ENCODE assay signal across 8 mouse cellular contexts in genomic region chr9:48984320-48984844, GRCm38 (mm10). TPM values are rescaled to one million over a fixed set of nuclear protein-coding genes. Genes with fewer than 3 reads are reported as not detected.
DNase-seq lines count a peak whose midpoint lies in the region; ATAC-seq and TF ChIP-seq lines count a peak whose summit lies in the region.

No protein-coding gene starts in this region.

- no peak for TF ChIP-seq POLR2A in kidney, adult 2 months (IDR thresholded peaks at IDR 0.05; ENCODE audit: low read depth, low read length)
- TF ChIP-seq POLR2A in MEL (IDR thresholded peaks at IDR 0.05; ENCODE audit: control insufficient read depth in 1 of 2, insufficient read depth in 1 of 2, low read depth in 1 of 2, low read length in 2 of 2, poor library complexity in 1 of 2), result no peak

- no peak for DNase-seq in kidney, adult 2 months
- DNase-seq in kidney, postnatal 4 days, result no peak
- no peak for DNase-seq in MEL (ENCODE audit: low read depth, low spot score)
- no peak for DNase-seq in hindbrain, embryonic 10.5 days (ENCODE audit: low spot score)
- DNase-seq in right cerebral cortex, postnatal 25 days, result no peak
- DNase-seq in urinary bladder, postnatal 4 days (ENCODE audit: low spot score in 2 of 2), result no peak
- DNase-seq in ovary, postnatal 14 days (ENCODE audit: low spot score), result no peak

- ATAC-seq in megakaryocyte progenitor cell, adult 5-6 weeks (replicated peaks; ENCODE audit: poor library complexity), result peak; percentile 3

- H3K36me3 ChIP-seq in kidney, adult 2 months (ENCODE audit: control insufficient read depth, insufficient read depth, low read length), result no peaks in the 10 kb centered on the region
- H3K36me3 ChIP-seq in MEL (ENCODE audit: control insufficient read depth in 1 of 2, insufficient read depth in 2 of 2, low read length in 2 of 2), result peaks cover 0 to 31% of the 10 kb centered on the region in 2 experiments; a peak in 2 of 4 replicates
- 0 out of 2 replicates have a peak, but pooled peaks cover 5% of the 10 kb centered on the region for H3K36me3 ChIP-seq in hindbrain, embryonic 10.5 days

- no peak for TF ChIP-seq EP300 in MEL (IDR thresholded peaks at IDR 0.05; ENCODE audit: low read depth in 1 of 2, low read length in 2 of 2)

- TF ChIP-seq RAD21 in MEL (IDR thresholded peaks at IDR 0.05; ENCODE audit: low read depth, low read length), result no peak

- H3K4me3 ChIP-seq in kidney, adult 2 months (ENCODE audit: insufficient read depth, low read depth, low read length), result peak overlapping the region; percentile 68
- H3K4me3 ChIP-seq in MEL (ENCODE audit: control insufficient read depth in 1 of 2, insufficient read depth in 1 of 2, low read depth in 2 of 2, low read length in 2 of 2), result peak overlapping the region; percentile 55 to 68
- H3K4me3 ChIP-seq in hindbrain, embryonic 10.5 days, result peak overlapping the region; percentile 79

- H3K9me3 ChIP-seq in MEL (replicated peaks; ENCODE audit: insufficient read depth, low read length), result no peaks in the 10 kb centered on the region
- no peaks in the 10 kb centered on the region for H3K9me3 ChIP-seq in hindbrain, embryonic 10.5 days

- H3K27ac ChIP-seq in kidney, adult 2 months (ENCODE audit: insufficient read depth, low read depth, low read length), result peak overlapping the region; percentile 82
- H3K27ac ChIP-seq in MEL (ENCODE audit: control insufficient read depth, low read depth, low read length), result peak overlapping the region; percentile 66
- H3K27ac ChIP-seq in hindbrain, embryonic 10.5 days, result peak overlapping the region; percentile 92

- TF ChIP-seq CTCF in kidney, adult 2 months (conservative IDR thresholded peaks at IDR 0.05; ENCODE audit: insufficient read depth, insufficient read length, low read depth, low read length), result no peak
- no peak for TF ChIP-seq CTCF in MEL (IDR thresholded peaks at IDR 0.05 in 2 of 3, conservative IDR thresholded peaks at IDR 0.05 in 1 of 3; ENCODE audit: control insufficient read depth in 1 of 3, insufficient read depth in 1 of 3, low read depth in 2 of 3, low read length in 3 of 3, poor library complexity in 1 of 3, severe bottlenecking in 1 of 3)

- H3K4me1 ChIP-seq in kidney, adult 2 months (ENCODE audit: control insufficient read depth, insufficient read depth, low read length), result peaks cover 4% of the 10 kb centered on the region; the same call in 1 of the 2 replicates
- peaks cover 7 to 30% of the 10 kb centered on the region in 2 experiments for H3K4me1 ChIP-seq in MEL (ENCODE audit: control insufficient read depth in 1 of 2, insufficient read depth in 2 of 2, low read length in 2 of 2)
- peaks cover 37% of the 10 kb centered on the region for H3K4me1 ChIP-seq in hindbrain, embryonic 10.5 days (replicated peaks)

- H3K9ac ChIP-seq in MEL (ENCODE audit: control insufficient read depth, low read depth, low read length, poor library complexity, severe bottlenecking), result peak overlapping the region; percentile 65

- H3K27me3 ChIP-seq in kidney, adult 2 months (replicated peaks; ENCODE audit: control insufficient read depth, insufficient read depth, low read length), result no peaks in the 10 kb centered on the region
- H3K27me3 ChIP-seq in MEL (ENCODE audit: control insufficient read depth in 1 of 2, insufficient read depth in 2 of 2, low read length in 2 of 2), result no peaks in the 10 kb centered on the region
- no peaks in the 10 kb centered on the region for H3K27me3 ChIP-seq in hindbrain, embryonic 10.5 days (ENCODE audit: insufficient read depth, poor library complexity, severe bottlenecking)

- 16% methylated on average over 8 of the region's 8 CpGs for WGBS in kidney, adult 2 months
- WGBS in hindbrain, embryonic 10.5 days, result 44% methylated on average over 8 of the region's 8 CpGs

- 0 out of 2 replicates have a peak, but pooled peaks cover 1% of the 10 kb centered on the region for H3K79me2 ChIP-seq in MEL (ENCODE audit: control insufficient read depth, insufficient read depth, low read length, poor library complexity)

TF ChIP-seq in MEL, 35 proteins besides CTCF, POLR2A, EP300 and RAD21:
- TF ChIP-seq MYC (IDR thresholded peaks at IDR 0.05; ENCODE audit: low read depth, low read length) (no peak), CHD2 (IDR thresholded peaks at IDR 0.05; ENCODE audit: low read length) (no peak), MYB (IDR thresholded peaks at IDR 0.05; ENCODE audit: low read depth, low read length) (no peak), USF1 (IDR thresholded peaks at IDR 0.05; ENCODE audit: low read depth, low read length) (peak; percentile 58; the same call in 1 of the 2 replicates)

RNA-seq across cellular contexts. Expression of gene Usp28, which starts 0.8 kb away (rescaled TPM):
- polyA plus RNA-seq in kidney, adult 2 months (2012; rRNA removed), result 6.1 and 6.8 TPM in 2 replicates
- total RNA-seq in MEL (2012; rRNA removed), result 5.0 and 5.2 TPM in 2 replicates
- polyA plus RNA-seq in MEL (2012; ENCODE audit: insufficient read depth in 1 of 2, insufficient read length in 2 of 2, low read depth in 1 of 2, low replicate concordance in 2 of 2, missing spikeins in 1 of 2), result 10 to 100 TPM in 1 of 2 experiments, not detected in 1; 14.2 TPM
- polyA plus RNA-seq in hindbrain, embryonic 10.5 days (2016; fragmentation: Nextera tagmentation; extraction: Ambion mirVana), result 44.1 and 55.4 TPM in 2 replicates
- total RNA-seq in megakaryocyte progenitor cell, adult 5-6 weeks (2015), result 8.7 and 11.2 TPM in 2 replicates
- 6.8 and 8.8 TPM in 2 replicates for total RNA-seq in megakaryocyte progenitor cell, adult 5-6 weeks (2017)

RNA-seq across cellular contexts. Expression of gene Htr3b, which starts 19.6 kb away (rescaled TPM):
- 0.30 and 0.59 TPM in 2 replicates for polyA plus RNA-seq in kidney, adult 2 months (2012; rRNA removed)
- not detected in 2 replicates for total RNA-seq in MEL (2012; rRNA removed)
- not detected for polyA plus RNA-seq in MEL (2012; ENCODE audit: insufficient read depth in 1 of 2, insufficient read length in 2 of 2, low read depth in 1 of 2, low replicate concordance in 2 of 2, missing spikeins in 1 of 2)
- 0.34 and 0.72 TPM in 2 replicates for polyA plus RNA-seq in hindbrain, embryonic 10.5 days (2016; fragmentation: Nextera tagmentation; extraction: Ambion mirVana)
- total RNA-seq in megakaryocyte progenitor cell, adult 5-6 weeks (2015), result not detected in 2 replicates
- total RNA-seq in megakaryocyte progenitor cell, adult 5-6 weeks (2017), result not detected in 2 replicates
